Mouse (Mus musculus): ENCODE results near the gene Tex13c1.

Tex13c1 gene

GRCm38 (mm10) chrX:43590860-43591259 is at the start of gene Tex13c1:
TSS of gene Tex13c1 (plus strand) at chrX:43591160.
- no peak for ATAC-seq (ENCODE audit: insufficient number of reproducible peaks, low FRiP score, low TSS enrichment)
